Mouse (Mus musculus) ES-Bruce4 (cell line): Measurements from ENCODE around the gene Hmgcl.

Source experiments
- CTCF ChIP-seq: IDR thresholded peaks from one replicate; pipeline ENCODE4 v1.8.1; 2011; ENCODE audit warnings: low read depth, low read length
- POLR2A ChIP-seq: IDR thresholded peaks from one replicate; pipeline ENCODE4 v1.8.1; 2011; ENCODE audit warnings: low read length; ENCODE audit not compliant: insufficient read depth

DNA sequence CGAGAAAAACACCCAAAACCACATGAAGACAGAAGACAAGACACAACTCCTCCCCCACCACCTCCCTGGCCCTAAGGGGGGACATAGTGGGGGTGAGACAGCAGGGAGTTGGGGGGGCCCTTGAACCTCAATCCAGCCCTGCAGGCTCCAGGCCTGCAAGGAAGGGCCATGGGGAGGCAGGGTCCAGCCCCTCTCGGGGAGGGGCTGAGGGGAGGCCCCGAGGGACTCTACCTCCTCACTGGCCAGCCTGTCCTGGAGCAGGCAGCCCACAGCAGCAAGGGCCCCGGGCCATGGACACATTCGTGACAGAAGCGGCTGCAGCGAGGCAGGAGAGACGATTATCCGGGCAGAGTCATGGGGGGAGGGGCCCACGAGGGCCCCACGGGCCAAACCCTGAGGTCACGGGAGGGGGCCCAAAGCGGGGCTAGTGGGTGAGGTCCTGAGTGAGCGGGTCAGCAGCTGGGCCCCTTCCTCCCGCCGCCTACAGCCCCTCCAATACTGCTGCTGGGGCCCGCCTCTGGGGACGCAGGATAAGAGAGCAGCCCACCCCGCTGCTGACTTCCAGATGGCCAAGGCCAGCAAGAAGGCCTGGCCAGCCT lies 22.1 kb downstream of the Hmgcl start:
- TF ChIP-seq CTCF = no peak
- TF ChIP-seq POLR2A = no peak
